In the genomic region with DNA sequence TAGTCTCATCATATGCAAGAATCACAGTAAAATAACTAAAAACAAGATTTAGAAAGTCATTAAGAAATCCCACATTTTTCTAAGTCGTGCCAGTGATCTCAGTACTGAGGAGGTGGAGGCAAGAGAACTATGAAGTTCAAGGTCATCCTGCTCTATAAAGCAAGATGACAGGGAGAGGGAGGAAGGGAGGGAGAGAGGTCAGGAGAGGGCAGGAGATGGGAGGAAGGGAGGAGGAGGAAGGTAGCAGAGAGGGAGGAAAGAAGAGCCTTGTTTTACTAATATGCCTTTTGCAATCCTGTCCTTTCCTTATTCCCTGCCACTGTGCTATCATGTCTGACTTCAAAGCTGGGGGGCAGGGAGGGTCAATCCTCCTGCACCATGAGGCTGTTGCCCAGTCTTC, we compare ENCODE assay signal across 22 mouse cellular contexts.
DNase-seq lines count a peak whose midpoint lies in the region; ATAC-seq and TF ChIP-seq lines count a peak whose summit lies in the region.
"Had no signal": no experiment of that assay in that cellular context is flagged by ENCODE, and none has a peak within 500 bp of the region (broad histone marks: within the 10 kb centered on the region; RNA-seq: fewer than 3 reads in every experiment).

No protein-coding gene starts in this region.

- no peaks in the 10 kb centered on the region for H3K36me3 ChIP-seq in kidney, embryonic 14.5 days (ENCODE audit: control insufficient read depth, insufficient read depth, low read length)
- no peaks in the 10 kb centered on the region for H3K36me3 ChIP-seq in kidney, postnatal 0 days (ENCODE audit: insufficient read depth, low read length)
- H3K36me3 ChIP-seq: forebrain, embryonic 10.5 days; heart, embryonic 10.5 days; heart, embryonic 13.5 days; hindbrain, embryonic 15.5 days had no signal

- no peak overlapping the region for H3K4me2 ChIP-seq in kidney, embryonic 14.5 days (replicated peaks; ENCODE audit: low read depth, low read length)
- H3K4me2 ChIP-seq in kidney, postnatal 0 days (ENCODE audit: low read length) = no peak overlapping the region
- H3K4me2 ChIP-seq: forebrain, embryonic 13.5 days; heart, embryonic 13.5 days; hindbrain, embryonic 15.5 days had no signal

- no peaks in the 10 kb centered on the region for H3K27me3 ChIP-seq in kidney, embryonic 14.5 days (ENCODE audit: control insufficient read depth, insufficient read depth, low read length)
- no peaks in the 10 kb centered on the region for H3K27me3 ChIP-seq in kidney, postnatal 0 days (ENCODE audit: insufficient read depth, low read length)
- H3K27me3 ChIP-seq: forebrain, embryonic 13.5 days; heart, embryonic 13.5 days; hindbrain, embryonic 15.5 days had no signal

- no peak for TF ChIP-seq CTCF in kidney, postnatal 0 days (IDR thresholded peaks at IDR 0.05; ENCODE audit: low read depth)

- no peaks in the 10 kb centered on the region for H3K9me3 ChIP-seq in kidney, embryonic 14.5 days (ENCODE audit: control insufficient read depth, low read length)
- no peaks in the 10 kb centered on the region for H3K9me3 ChIP-seq in kidney, postnatal 0 days (replicated peaks; ENCODE audit: low read length)
- H3K9me3 ChIP-seq: forebrain, embryonic 10.5 days; forebrain, embryonic 13.5 days; heart, embryonic 10.5 days; heart, embryonic 13.5 days; hindbrain, embryonic 15.5 days had no signal

- peak; percentile 56; the same call in 1 of the 2 replicates for ATAC-seq in kidney, embryonic 14.5 days (ENCODE audit: low FRiP score, low TSS enrichment)
- ATAC-seq in kidney, postnatal 0 days (replicated peaks; ENCODE audit: low FRiP score, low read depth) = no peak
- ATAC-seq: forebrain, embryonic 13.5 days; forebrain, embryonic 16.5 days; intestine, postnatal 0 days had no signal

- H3K4me3 ChIP-seq in kidney, embryonic 14.5 days (ENCODE audit: low read length) = no peak overlapping the region
- H3K4me3 ChIP-seq in kidney, postnatal 0 days (replicated peaks; ENCODE audit: low read depth, low read length) = no peak overlapping the region
- H3K4me3 ChIP-seq: forebrain, embryonic 10.5 days; forebrain, embryonic 13.5 days; heart, adult 2 months; heart, embryonic 10.5 days; heart, embryonic 13.5 days; hindbrain, embryonic 15.5 days had no signal

- DNase-seq in adrenal gland, adult 2 months = peak; percentile 42
- DNase-seq in adrenal gland, postnatal 4 days (ENCODE audit: low spot score in 2 of 2) = no peak
- DNase-seq in kidney, postnatal 4 days = no peak
- peak; percentile 12 for DNase-seq in kidney, postnatal 0 days (ENCODE audit: low spot score)
- no peak for DNase-seq in kidney, adult 9 months
- DNase-seq: B cell, adult 2 months; cerebellum, adult 18-20 months; cerebellum, adult 9-10 months; cerebellum, postnatal 14 days; gastrocnemius, postnatal 10 days; gastrocnemius, postnatal 36 days; heart, adult 2 months; heart, postnatal 14 days; heart, postnatal 4 days had no signal

- no peak overlapping the region for H3K27ac ChIP-seq in kidney, embryonic 14.5 days (ENCODE audit: low read depth, low read length)
- H3K27ac ChIP-seq in kidney, postnatal 0 days = no peak overlapping the region
- H3K27ac ChIP-seq: forebrain, embryonic 10.5 days; forebrain, embryonic 13.5 days; heart, adult 2 months; heart, embryonic 10.5 days; heart, embryonic 13.5 days; hindbrain, embryonic 15.5 days had no signal

- H3K9ac ChIP-seq in kidney, embryonic 14.5 days (ENCODE audit: low read depth, low read length) = no peak overlapping the region
- no peak overlapping the region for H3K9ac ChIP-seq in kidney, postnatal 0 days (ENCODE audit: low read depth, low read length)
- H3K9ac ChIP-seq: forebrain, embryonic 13.5 days; heart, embryonic 13.5 days; hindbrain, embryonic 15.5 days had no signal

- peaks cover 4% of the 10 kb centered on the region; the same call in 1 of the 2 replicates for H3K4me1 ChIP-seq in kidney, embryonic 14.5 days (ENCODE audit: control insufficient read depth, insufficient read depth, low read length)
- H3K4me1 ChIP-seq in kidney, postnatal 0 days (replicated peaks; ENCODE audit: insufficient read depth, low read length) = no peaks in the 10 kb centered on the region
- H3K4me1 ChIP-seq: forebrain, embryonic 10.5 days; forebrain, embryonic 13.5 days; hindbrain, embryonic 15.5 days had no signal

- WGBS in kidney, embryonic 14.5 days = 15% methylated on average over 1 of the region's 1 CpGs
- WGBS in kidney, postnatal 0 days = 16% methylated on average over 1 of the region's 1 CpGs

Comparison
In these comparisons a context has a peak if more than half of its experiments do, and no peak if none do; other contexts are left out.
1. DNase-seq: peak in adrenal gland, adult 2 months (single experiment) and kidney, postnatal 0 days (single experiment); none in adrenal gland, postnatal 4 days (0 of 2), kidney, postnatal 4 days (0 of 2) and kidney, adult 9 months (single experiment).